Mouse (Mus musculus) layer of hippocampus, postnatal 36 days (tissue): ENCODE measurements around the gene Spats1. TPM values are rescaled to one million over a fixed set of nuclear protein-coding genes. Genes with fewer than 3 reads are reported as not detected.

Experiments used
- DNase-seq, 2 experiments: peaks; one replicate each; pipeline ENCODE4 v3.0.0; 2022
- total RNA-seq, 2 experiments: library from RNA; stranded (reverse); gene quantifications; 2 replicates each; pipeline ENCODE4 v1.2.3; 2021

Gene Spats1
- 1 to 10 TPM; 3.9 to 4.4 TPM for total RNA-seq

GRCm38 (mm10) chr17:45474669-45475465 is at the start of gene Spats1:
Gene Spats1, minus strand, starts transcription at chr17:45475415.
- peak; percentile 82 to 87 for DNase-seq

DNA sequence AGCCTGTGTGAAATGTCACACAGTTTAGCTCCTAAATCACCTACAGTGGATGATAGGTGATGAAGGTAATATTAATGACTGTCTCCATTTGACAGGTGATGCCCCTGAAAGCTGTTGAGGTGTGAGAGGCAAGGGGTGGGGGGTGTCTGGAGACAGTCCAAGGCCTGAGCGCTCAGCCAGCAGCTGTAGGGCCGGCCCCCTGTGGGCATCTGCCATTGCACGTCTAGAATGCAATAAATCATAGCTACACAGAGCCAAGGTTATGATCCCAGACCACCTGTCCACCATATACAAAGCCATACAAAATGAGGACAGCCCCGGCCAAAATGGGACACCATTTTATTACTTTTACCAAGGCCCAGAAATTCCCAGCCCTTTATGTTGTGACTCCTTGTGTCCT is 49.7 kb upstream of the Spats1 start:
- no peak for DNase-seq

- DNase-seq: no peak
Measured at GRCm38 (mm10) chr17:45523263-45523662, 48.0 kb upstream of the Spats1 start, which contains the start of gene Tcte1. Gene Tcte1, plus strand, starts transcription at chr17:45523434.

DNA sequence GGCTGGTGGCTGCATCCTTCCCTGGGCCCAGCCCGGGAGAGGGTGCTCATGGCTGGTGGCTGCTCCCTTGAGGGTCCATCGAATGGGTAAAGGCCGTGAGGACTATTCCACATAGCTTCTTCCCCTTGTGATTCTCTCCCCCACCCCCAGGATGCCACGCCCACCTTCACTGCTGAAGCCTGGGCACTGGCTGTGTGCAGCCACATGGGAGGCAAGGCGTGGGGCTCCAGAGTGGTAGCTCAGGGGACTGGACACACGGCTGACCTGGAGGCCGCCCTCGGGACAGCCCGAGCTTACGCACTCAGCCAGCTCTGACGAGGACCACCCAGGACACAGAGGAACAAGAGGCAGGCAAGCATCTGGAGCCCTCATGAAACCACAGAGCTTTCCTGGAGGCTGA is 44.9 kb upstream of the Spats1 start:
- no peak for DNase-seq

- no peak for DNase-seq
Measured at GRCm38 (mm10) chr17:45518766-45519475, 43.7 kb upstream of the Spats1 start.

DNA sequence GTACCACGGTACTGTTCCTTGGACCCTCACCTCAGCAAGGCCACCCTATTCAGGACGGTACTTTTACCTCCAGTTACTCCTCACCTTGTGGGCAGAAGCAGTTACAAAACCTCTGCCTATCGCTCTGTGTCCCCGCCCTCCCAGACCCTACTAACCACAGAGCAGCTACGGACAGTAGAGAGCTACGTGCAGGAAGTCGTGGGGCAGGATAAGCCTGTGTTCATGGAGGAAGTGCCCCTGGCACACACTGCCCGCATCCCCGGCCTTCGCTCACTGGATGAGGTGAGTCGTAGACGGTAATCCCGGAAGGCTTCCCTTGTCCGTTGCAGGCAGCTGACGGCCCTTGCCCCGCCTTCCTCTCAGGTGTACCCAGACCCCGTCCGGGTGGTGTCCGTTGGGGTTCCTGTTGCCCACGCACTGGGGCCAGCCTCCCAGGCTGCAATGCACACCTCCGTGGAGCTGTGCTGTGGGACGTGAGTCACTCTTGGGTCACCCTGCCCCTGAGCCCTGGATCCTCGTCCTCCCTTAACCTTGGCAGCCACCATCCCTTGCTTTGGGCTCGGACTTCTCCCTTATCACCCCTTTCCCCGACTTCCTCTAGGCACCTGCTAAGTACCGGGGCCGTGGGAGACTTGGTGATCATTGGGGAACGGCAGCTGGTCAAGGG is 42.5 kb upstream of the Spats1 start:
- no peak for DNase-seq

GRCm38 (mm10) chr17:45517135-45517534 is 41.9 kb upstream of the Spats1 start:
- DNase-seq: no peak

DNA sequence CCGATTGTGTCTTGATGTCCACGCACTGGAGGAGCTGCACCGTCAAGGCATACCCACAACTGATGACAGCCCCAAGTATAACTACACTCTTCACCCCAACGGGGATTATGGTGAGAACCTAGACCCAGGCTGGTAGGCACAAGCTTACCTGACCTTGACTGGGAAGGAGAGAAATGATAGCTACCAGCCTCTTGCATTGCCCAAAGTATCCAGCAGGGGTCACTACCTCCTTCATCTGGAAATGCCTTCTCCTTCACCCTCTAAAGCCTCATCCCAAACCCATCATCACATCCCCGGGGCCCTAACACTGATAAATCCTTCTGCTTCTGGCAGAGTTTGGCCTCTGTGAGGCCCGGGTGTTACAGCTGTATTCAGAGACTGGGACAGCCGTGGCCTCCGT is 41.3 kb upstream of the Spats1 start:
- DNase-seq: peak; percentile 76 to 84

DNA sequence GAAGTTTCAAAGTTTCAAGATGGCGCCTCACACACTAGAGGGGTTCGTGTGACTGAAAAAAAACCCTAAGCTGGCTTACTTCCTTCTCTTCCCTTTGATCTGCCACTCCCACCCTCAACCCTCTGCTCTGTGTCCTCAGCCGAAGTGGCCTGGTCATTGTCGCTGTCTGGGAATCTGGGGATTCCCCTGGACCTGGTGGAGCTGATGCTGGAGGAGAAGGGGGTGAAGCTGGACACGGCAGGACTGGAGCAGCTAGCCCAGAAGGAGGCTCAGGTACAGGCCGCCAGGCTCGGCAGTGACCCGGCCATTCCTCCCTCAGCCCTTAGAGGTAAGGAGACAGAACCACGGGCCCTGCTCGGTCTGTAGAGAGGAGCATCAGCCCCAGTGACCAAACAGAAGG is 40.6 kb upstream of the Spats1 start:
- no peak for DNase-seq

GRCm38 (mm10) chr17:45515204-45515726 is 40.0 kb upstream of the Spats1 start:
- DNase-seq: no peak

DNA sequence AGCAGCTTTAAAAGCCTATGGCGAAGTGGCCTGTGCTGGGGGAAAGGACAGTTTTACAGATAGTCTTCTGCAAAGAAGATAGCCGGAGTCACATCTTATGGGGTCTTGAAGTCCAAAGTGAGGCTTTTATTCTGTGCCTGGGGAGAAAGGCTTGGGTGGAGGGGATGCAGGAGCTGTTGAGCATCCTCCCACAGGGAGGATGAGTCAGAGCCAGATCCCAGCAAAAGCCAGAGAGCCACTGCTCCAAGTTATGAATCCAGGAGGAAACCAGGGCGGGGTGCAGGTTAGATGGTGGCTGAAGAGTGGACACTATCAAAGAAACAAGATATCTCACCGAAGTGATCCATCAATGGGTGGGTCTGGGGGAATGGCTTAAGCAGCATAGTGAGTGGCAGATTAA is 36.5 kb upstream of the Spats1 start:
- DNase-seq: no peak

- DNase-seq: no peak
Measured at GRCm38 (mm10) chr17:45510871-45511270, 35.7 kb upstream of the Spats1 start.

GRCm38 (mm10) chr17:45506700-45507189 is 31.5 kb upstream of the Spats1 start, which contains the start of gene Aars2:
Gene Aars2, plus strand, starts transcription at chr17:45506841.
- peak; percentile 93 for DNase-seq

DNA sequence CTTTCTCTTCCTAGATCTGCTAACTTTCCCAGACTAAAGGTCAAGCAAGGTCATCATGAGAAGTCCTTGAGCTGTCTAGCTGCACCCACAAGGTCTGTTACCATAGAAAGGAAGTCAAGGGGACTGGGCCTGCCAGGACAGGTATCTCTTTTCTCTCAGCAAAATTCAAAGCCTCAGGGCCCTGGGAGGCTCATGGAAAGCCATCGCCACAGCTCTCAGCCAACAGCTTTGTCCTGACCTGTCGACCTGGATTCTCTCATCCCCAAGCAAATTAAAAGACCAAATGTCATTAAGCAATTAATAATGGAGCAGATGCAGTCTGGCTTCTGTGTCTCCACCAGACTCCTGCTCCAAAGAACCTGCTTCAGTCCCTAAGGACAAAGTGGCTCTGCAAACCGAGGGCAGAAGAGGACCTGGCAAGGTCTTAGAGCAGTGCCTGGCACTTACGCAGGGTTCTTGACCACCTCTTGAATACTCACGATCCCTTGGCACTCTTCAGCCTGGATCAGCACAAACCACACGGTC is 30.8 kb upstream of the Spats1 start:
- no peak for DNase-seq

GRCm38 (mm10) chr17:45503301-45503973 is 28.2 kb upstream of the Spats1 start:
- no peak for DNase-seq

- no peak for DNase-seq
Measured at GRCm38 (mm10) chr17:45502324-45502723, 27.1 kb upstream of the Spats1 start.

DNA sequence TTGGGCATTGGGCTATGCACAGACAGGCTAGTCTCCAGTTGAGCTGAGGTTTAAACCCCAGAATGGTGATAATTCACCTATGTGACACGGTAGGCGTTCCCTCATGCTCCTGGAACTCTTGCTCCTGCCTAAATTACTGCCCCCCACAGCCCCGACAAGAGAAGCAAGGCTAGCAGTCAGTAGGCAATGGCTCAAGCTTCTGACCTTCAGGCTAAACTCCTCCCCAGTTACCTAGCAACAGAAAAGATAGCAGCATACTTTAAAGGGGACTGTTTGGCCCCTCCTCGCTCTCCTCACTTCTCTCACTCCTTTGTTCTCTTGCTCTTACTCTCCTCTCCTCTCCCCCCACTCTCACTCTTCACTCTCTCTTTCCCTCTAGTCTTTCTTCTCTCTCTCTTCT is 25.8 kb upstream of the Spats1 start:
- DNase-seq: no peak

DNA sequence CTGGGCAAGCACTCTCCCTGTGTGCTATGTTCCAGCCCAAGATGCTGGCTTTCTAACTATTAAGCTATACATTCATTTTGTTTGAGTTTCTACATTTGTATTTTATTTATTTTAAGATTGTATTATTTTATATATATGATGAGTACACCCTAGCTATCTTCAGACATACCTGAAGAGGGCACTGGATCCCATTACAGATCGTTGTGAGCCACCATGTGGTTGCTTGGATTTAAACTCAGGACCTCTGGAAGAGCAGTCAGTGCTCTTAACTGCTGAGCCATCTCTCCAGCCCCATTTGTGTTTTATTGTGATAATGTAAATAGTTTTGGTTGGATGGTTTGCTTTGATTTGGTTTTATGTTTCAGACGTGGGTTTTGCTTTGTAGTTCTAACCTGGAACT is 24.3 kb upstream of the Spats1 start:
- DNase-seq: no peak

GRCm38 (mm10) chr17:45498397-45498796 is 23.2 kb upstream of the Spats1 start:
- DNase-seq: no peak

GRCm38 (mm10) chr17:45495398-45495797 is 20.2 kb upstream of the Spats1 start:
- no peak for DNase-seq

DNA sequence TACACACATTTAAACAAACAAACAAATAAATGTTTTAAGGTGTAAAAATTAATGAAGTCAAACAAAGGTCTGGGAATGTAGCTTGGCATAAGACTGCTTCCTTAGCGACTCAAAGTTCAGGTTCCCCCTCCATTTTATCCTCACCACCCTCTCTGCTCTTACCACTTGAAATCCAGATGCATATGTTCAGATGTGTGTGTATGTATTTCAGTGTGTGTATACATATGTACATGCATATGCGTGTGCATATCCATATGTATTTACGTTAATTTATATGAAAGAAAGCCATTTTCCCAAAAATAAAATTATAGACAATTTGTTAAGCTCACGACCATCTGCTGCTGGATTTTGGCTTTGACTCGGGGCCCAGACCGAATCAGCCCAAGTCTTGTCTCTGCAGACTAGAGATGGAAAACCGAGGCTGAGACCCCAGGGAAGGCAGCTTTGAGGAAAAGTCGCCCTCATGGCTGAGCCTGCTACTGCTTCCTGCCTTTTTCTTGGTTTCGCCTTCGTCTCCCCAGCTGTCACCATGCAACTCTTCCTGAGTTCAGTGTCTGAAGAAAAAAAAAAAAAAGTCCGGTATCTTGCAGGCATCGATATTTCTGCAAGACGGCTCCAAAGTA is 15.4 kb upstream of the Spats1 start:
- DNase-seq: no peak
